Mouse (Mus musculus): ENCODE measurements around the gene Mtor.
A peak's percentile ranks its signal among the peaks of the same experiment; 100 is the strongest.

DNA sequence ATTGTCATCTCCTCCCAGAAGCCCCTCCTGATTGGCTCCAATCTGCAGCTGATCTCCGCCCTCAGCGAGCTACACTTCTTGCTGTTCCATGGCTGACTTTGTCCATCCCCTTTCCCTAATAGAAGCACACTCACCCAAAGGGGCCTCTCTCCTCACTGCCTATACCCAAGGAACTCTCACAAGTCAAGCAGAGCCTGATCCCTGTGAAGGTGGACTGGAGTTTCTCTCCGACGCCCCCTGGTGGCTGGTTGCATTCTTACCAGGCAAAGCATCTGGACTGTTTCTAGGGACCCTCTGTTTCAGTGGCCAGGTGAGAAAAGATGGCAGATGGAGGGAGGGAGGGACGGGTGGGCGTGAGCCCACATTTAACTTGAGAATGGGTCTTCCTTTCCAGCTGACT lies 18.7 kb upstream of the Mtor start:
- peak; percentile 88 for TF ChIP-seq CTCF (IDR thresholded peaks at IDR 0.05; ENCODE audit: borderline replicate concordance, insufficient read depth, low read depth, low read length)
- no peak for TF ChIP-seq POLR2A (IDR thresholded peaks at IDR 0.05; ENCODE audit: borderline replicate concordance, insufficient read depth, low read length)
